Mouse (Mus musculus): ENCODE data around the gene Zfp821.

GRCm38 (mm10) chr8:109656860-109657259 lies 48.5 kb upstream of the Zfp821 start:
- TF ChIP-seq POLR2A (IDR thresholded peaks at IDR 0.05; ENCODE audit: insufficient read depth, low read depth, low read length), result no peak
- TF ChIP-seq CTCF (IDR thresholded peaks at IDR 0.05; ENCODE audit: insufficient read depth, low read depth, low read length), result no peak
